Mouse (Mus musculus): ENCODE data around the gene Sept8. TPM values are rescaled to one million over a fixed set of nuclear protein-coding genes. Genes with fewer than 3 reads are reported as not detected.
A peak's percentile ranks its signal among the peaks of the same experiment; 100 is the strongest.

Sept8 gene
- polyA plus RNA-seq, 1 experiment from 2014 or later: 23.1 TPM

GRCm38 (mm10) chr11:53483159-53483891 lies 35.7 kb upstream of the Sept8 start:
- ATAC-seq (replicated peaks): no peak
- Histone ChIP-seq H3K27me3 (peaks cover 29% of the 10 kb centered on the region), H3K4me1 (peaks cover 22% of the 10 kb centered on the region), H3K27ac (replicated peaks) (no peak overlapping the region), H3K36me3 (no peaks in the 10 kb centered on the region), H3K9ac (replicated peaks) (no peak overlapping the region), H3K4me2 (replicated peaks) (no peak overlapping the region), H3K4me3 (no peak overlapping the region), H3K9me3 (no peaks in the 10 kb centered on the region)
- 82% methylated on average over 9 of the region's 9 CpGs for WGBS

GRCm38 (mm10) chr11:53485719-53486118 lies 33.3 kb upstream of the Sept8 start:
- Histone ChIP-seq H3K9me3 (no peaks in the 10 kb centered on the region), H3K4me3 (no peak overlapping the region), H3K27me3 (peaks cover 5% of the 10 kb centered on the region; the same call in 1 of the 2 replicates), H3K4me1 (peaks cover 5% of the 10 kb centered on the region; the same call in 1 of the 2 replicates), H3K36me3 (no peaks in the 10 kb centered on the region), H3K4me2 (replicated peaks) (no peak overlapping the region), H3K27ac (replicated peaks) (no peak overlapping the region), H3K9ac (replicated peaks) (no peak overlapping the region)
- 45% methylated on average over 3 of the region's 3 CpGs for WGBS
- no peak for ATAC-seq (replicated peaks)

- Histone ChIP-seq H3K9me3 (no peaks in the 10 kb centered on the region), H3K4me3 (no peak overlapping the region), H3K4me2 (replicated peaks) (no peak overlapping the region), H3K9ac (replicated peaks) (no peak overlapping the region), H3K27ac (replicated peaks) (no peak overlapping the region), H3K4me1 (peaks cover 5% of the 10 kb centered on the region; the same call in 1 of the 2 replicates), H3K27me3 (peaks cover 2% of the 10 kb centered on the region; the same call in 1 of the 2 replicates), H3K36me3 (no peaks in the 10 kb centered on the region)
- no peak for ATAC-seq (replicated peaks)
- 77% methylated on average over 3 of the region's 3 CpGs for WGBS
These were observed 32.7 kb upstream of the Sept8 start for GRCm38 (mm10) chr11:53486351-53486750.

GRCm38 (mm10) chr11:53486822-53487594 lies 32.0 kb upstream of the Sept8 start:
- Histone ChIP-seq H3K9me3 (no peaks in the 10 kb centered on the region), H3K27ac (replicated peaks) (no peak overlapping the region), H3K27me3 (no peaks in the 10 kb centered on the region; the same call in 1 of the 2 replicates), H3K4me1 (peaks cover 8% of the 10 kb centered on the region; the same call in 1 of the 2 replicates), H3K9ac (replicated peaks) (no peak overlapping the region; the same call in 1 of the 2 replicates), H3K4me3 (peak overlapping the region; percentile 22), H3K4me2 (replicated peaks) (peak overlapping the region; percentile 42), H3K36me3 (no peaks in the 10 kb centered on the region)
- 16% methylated on average over 27 of the region's 27 CpGs for WGBS
- ATAC-seq (replicated peaks): peak; percentile 57; the same call in 1 of the 2 replicates

- Histone ChIP-seq H3K4me3 (no peak overlapping the region), H3K27me3 (no peaks in the 10 kb centered on the region; the same call in 1 of the 2 replicates)
These were observed 30.1 kb upstream of the Sept8 start for GRCm38 (mm10) chr11:53489007-53489406.

GRCm38 (mm10) chr11:53489421-53489820 lies 29.6 kb upstream of the Sept8 start:
- no peak overlapping the region for H3K4me2 ChIP-seq (replicated peaks)
- ATAC-seq (replicated peaks): no peak
- peaks cover 8% of the 10 kb centered on the region; the same call in 1 of the 2 replicates for H3K4me1 ChIP-seq
- H3K27ac ChIP-seq (replicated peaks): no peak overlapping the region
- WGBS: 59% methylated on average over 9 of the region's 9 CpGs
- H3K9ac ChIP-seq (replicated peaks): no peak overlapping the region
- no peaks in the 10 kb centered on the region; the same call in 1 of the 2 replicates for H3K27me3 ChIP-seq
- no peaks in the 10 kb centered on the region for H3K36me3 ChIP-seq
- no peaks in the 10 kb centered on the region for H3K9me3 ChIP-seq
- H3K4me3 ChIP-seq: no peak overlapping the region

More at GRCm38 (mm10) chr11:53489007-53489406, 30.1 kb upstream of the Sept8 start:
- H3K4me1 ChIP-seq: peaks cover 8% of the 10 kb centered on the region; the same call in 1 of the 2 replicates
- no peak overlapping the region for H3K9ac ChIP-seq (replicated peaks)
- WGBS: 90% methylated on average over 5 of the region's 5 CpGs
- no peaks in the 10 kb centered on the region for H3K36me3 ChIP-seq
- no peak for ATAC-seq (replicated peaks)
- no peaks in the 10 kb centered on the region for H3K9me3 ChIP-seq
- H3K27ac ChIP-seq (replicated peaks): no peak overlapping the region
- H3K4me2 ChIP-seq (replicated peaks): no peak overlapping the region

- Histone ChIP-seq H3K36me3 (no peaks in the 10 kb centered on the region), H3K4me1 (peaks cover 23% of the 10 kb centered on the region), H3K9me3 (no peaks in the 10 kb centered on the region), H3K9ac (replicated peaks) (no peak overlapping the region), H3K27me3 (no peaks in the 10 kb centered on the region; the same call in 1 of the 2 replicates), H3K4me2 (replicated peaks) (no peak overlapping the region), H3K4me3 (no peak overlapping the region), H3K27ac (replicated peaks) (no peak overlapping the region; the same call in 1 of the 2 replicates)
- ATAC-seq (replicated peaks): no peak
- 2% methylated on average over 8 of the region's 8 CpGs for WGBS
These were observed 27.1 kb upstream of the Sept8 start for GRCm38 (mm10) chr11:53491954-53492401.

GRCm38 (mm10) chr11:53493243-53493955 lies 25.7 kb upstream of the Sept8 start:
- Histone ChIP-seq H3K9ac (replicated peaks) (no peak overlapping the region), H3K27ac (replicated peaks) (no peak overlapping the region), H3K27me3 (no peaks in the 10 kb centered on the region), H3K4me2 (replicated peaks) (no peak overlapping the region), H3K9me3 (no peaks in the 10 kb centered on the region), H3K4me1 (peaks cover 18% of the 10 kb centered on the region), H3K4me3 (no peak overlapping the region), H3K36me3 (no peaks in the 10 kb centered on the region)
- ATAC-seq (replicated peaks): no peak; the same call in 1 of the 2 replicates
- WGBS: 22% methylated on average over 3 of the region's 3 CpGs

GRCm38 (mm10) chr11:53495417-53495816 lies 23.6 kb upstream of the Sept8 start:
- Histone ChIP-seq H3K27me3 (no peaks in the 10 kb centered on the region), H3K9me3 (no peaks in the 10 kb centered on the region), H3K9ac (replicated peaks) (no peak overlapping the region), H3K4me1 (peaks cover 18% of the 10 kb centered on the region), H3K27ac (replicated peaks) (peak overlapping the region; percentile 40; the same call in 1 of the 2 replicates), H3K36me3 (no peaks in the 10 kb centered on the region), H3K4me2 (replicated peaks) (no peak overlapping the region), H3K4me3 (no peak overlapping the region)
- 6% methylated on average over 6 of the region's 6 CpGs for WGBS
- ATAC-seq (replicated peaks): no peak

- Histone ChIP-seq H3K27ac (replicated peaks) (no peak overlapping the region), H3K9me3 (no peaks in the 10 kb centered on the region), H3K4me1 (peaks cover 20% of the 10 kb centered on the region), H3K4me2 (replicated peaks) (no peak overlapping the region), H3K36me3 (no peaks in the 10 kb centered on the region), H3K4me3 (no peak overlapping the region), H3K9ac (replicated peaks) (no peak overlapping the region), H3K27me3 (no peaks in the 10 kb centered on the region)
- WGBS: 58% methylated on average over 6 of the region's 6 CpGs
- ATAC-seq (replicated peaks): 0 out of 2 replicates have a peak, but pooled peaks have one; percentile 26
These were observed 22.1 kb upstream of the Sept8 start for GRCm38 (mm10) chr11:53496946-53497345.

- Histone ChIP-seq H3K4me1 (peaks cover 24% of the 10 kb centered on the region), H3K9me3 (no peaks in the 10 kb centered on the region), H3K27me3 (no peaks in the 10 kb centered on the region), H3K36me3 (no peaks in the 10 kb centered on the region), H3K4me2 (replicated peaks) (no peak overlapping the region), H3K4me3 (no peak overlapping the region), H3K9ac (replicated peaks) (no peak overlapping the region), H3K27ac (replicated peaks) (no peak overlapping the region)
- WGBS: 9% methylated on average over 11 of the region's 11 CpGs
- ATAC-seq (replicated peaks): no peak
These were observed 18.5 kb upstream of the Sept8 start for GRCm38 (mm10) chr11:53500569-53500968.

All from forebrain, embryonic 15.5 days (tissue).